Mouse (Mus musculus) erythroblast, embryonic 14.5 days (primary cell): ENCODE results near the gene Syk.

Source experiments
- GATA1 ChIP-seq: IDR thresholded peaks from 2 replicates; pipeline ENCODE4 v1.6.1; 2012; ENCODE audit warnings: low read length, inconsistent platforms, mixed read lengths
- TAL1 ChIP-seq: IDR thresholded peaks from 3 replicates; pipeline ENCODE4 v1.6.1; 2012; ENCODE audit warnings: low read length, inconsistent platforms, mixed read lengths

DNA sequence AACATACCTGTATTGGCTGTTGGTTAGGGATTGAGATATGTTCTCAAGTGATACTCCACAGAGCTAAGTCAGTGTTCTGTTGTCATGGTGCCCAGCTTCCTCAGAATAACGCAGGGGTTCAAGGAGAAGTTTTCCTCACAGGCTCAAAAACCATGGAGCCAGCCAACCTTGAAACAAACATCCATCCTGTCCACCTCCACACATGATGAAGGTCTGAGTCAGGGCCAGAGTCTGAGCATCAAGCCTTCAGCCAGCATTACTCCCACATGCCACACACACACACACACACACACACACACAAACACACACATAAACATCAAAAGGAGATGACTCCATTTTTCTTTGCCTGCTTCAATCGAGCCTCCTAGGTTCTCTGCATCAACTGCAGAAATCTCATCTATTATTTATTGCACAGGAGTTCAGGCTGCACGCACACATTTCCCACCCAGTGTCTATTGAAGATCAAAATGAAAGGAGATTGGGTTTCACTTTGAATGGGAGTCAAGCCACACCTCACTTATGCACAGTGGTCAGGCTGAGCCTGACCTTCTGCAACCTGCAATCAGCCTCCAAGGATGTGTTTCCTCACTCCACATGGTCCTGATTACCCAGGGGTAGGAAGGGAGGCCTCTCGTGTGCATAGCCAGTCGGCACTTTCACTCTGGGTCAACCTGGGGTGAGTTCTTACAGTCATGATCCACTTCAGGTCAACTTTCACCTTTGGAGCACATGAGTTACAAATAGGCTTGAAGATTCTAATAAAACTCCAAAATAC is 93.9 kb downstream of the Syk start:
- no peak for TF ChIP-seq GATA1
- no peak for TF ChIP-seq TAL1
